Comparison of ENCODE assay signal across 15 mouse cellular contexts in the genomic region with DNA sequence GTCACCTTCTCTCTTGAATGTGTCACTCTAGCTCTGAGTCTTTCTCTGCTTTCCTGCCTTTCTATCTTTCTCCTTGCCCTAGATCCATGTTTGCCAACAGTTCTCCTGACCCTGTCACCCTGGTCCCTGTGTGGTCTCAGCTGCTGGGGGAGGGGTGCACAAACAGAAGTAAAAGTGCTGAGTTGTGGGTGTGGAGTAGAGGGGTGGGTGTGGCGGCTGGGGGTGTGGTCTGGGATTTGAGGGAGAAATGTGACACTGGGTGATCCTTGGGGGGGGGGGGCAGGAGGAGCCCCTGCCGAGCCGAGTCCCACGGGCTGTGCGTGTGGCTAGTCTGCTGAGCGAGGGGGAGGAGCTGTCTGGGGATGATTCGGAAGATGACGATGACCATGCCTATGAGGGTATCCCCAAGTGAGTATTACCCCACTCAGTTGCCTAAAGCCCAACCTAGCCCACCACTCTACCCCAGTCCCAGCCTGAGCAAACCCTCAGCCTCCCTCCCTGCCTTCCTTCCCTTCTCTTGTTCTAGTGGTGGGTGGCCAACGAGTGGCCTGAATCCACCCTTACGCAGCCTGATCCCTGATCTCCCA. TPM values are rescaled to one million over a fixed set of nuclear protein-coding genes. Genes with fewer than 3 reads are reported as not detected.
A peak's percentile ranks its signal among the peaks of the same experiment; 100 is the strongest.
DNase-seq lines count a peak whose midpoint lies in the region; ATAC-seq lines count a peak whose summit lies in the region.
"Had no signal": no experiment of that assay in that cellular context is flagged by ENCODE, and none has a peak within 500 bp of the region (broad histone marks: within the 10 kb centered on the region; RNA-seq: fewer than 3 reads in every experiment).

No protein-coding gene starts in this region.

- no peak overlapping the region for H3K27ac ChIP-seq in hindbrain, embryonic 11.5 days (ENCODE audit: low read depth, low read length)
- H3K27ac ChIP-seq in hindbrain, embryonic 16.5 days (ENCODE audit: low read depth, low read length): no peak overlapping the region
- no peak overlapping the region for H3K27ac ChIP-seq in embryonic facial prominence, embryonic 14.5 days (replicated peaks; ENCODE audit: low read depth, low read length)
- no peak overlapping the region; the same call in 1 of the 2 replicates for H3K27ac ChIP-seq in liver, embryonic 15.5 days (replicated peaks)
- H3K27ac ChIP-seq: hindbrain, embryonic 15.5 days; left cerebral cortex, adult 2 months; midbrain, embryonic 12.5 days; neural tube, embryonic 13.5 days had no signal

- WGBS in hindbrain, embryonic 11.5 days: 57% methylated on average over 10 of the region's 10 CpGs
- 70% methylated on average over 10 of the region's 10 CpGs for WGBS in hindbrain, embryonic 16.5 days
- WGBS in embryonic facial prominence, embryonic 14.5 days: 67% methylated on average over 3 of the region's 10 CpGs
- 67% methylated on average over 10 of the region's 10 CpGs for WGBS in liver, embryonic 15.5 days (ENCODE audit: insufficient replicate concordance)

- H3K27me3 ChIP-seq in hindbrain, embryonic 11.5 days (ENCODE audit: control insufficient read depth, insufficient read depth, low read length): no peaks in the 10 kb centered on the region
- H3K27me3 ChIP-seq in hindbrain, embryonic 16.5 days (replicated peaks; ENCODE audit: control insufficient read depth, insufficient read depth, low read length): no peaks in the 10 kb centered on the region
- H3K27me3 ChIP-seq in embryonic facial prominence, embryonic 14.5 days (replicated peaks; ENCODE audit: control insufficient read depth, insufficient read depth, low read length): no peaks in the 10 kb centered on the region
- H3K27me3 ChIP-seq in liver, embryonic 15.5 days: no peaks in the 10 kb centered on the region
- H3K27me3 ChIP-seq: hindbrain, embryonic 15.5 days; midbrain, embryonic 12.5 days; neural tube, embryonic 13.5 days had no signal

- H3K9me3 ChIP-seq in hindbrain, embryonic 11.5 days (ENCODE audit: control insufficient read depth, low read length): no peaks in the 10 kb centered on the region
- H3K9me3 ChIP-seq in hindbrain, embryonic 16.5 days (ENCODE audit: control insufficient read depth, low read length): no peaks in the 10 kb centered on the region
- H3K9me3 ChIP-seq in embryonic facial prominence, embryonic 14.5 days (ENCODE audit: control insufficient read depth, low read length): no peaks in the 10 kb centered on the region
- no peaks in the 10 kb centered on the region for H3K9me3 ChIP-seq in liver, embryonic 15.5 days (replicated peaks)
- H3K9me3 ChIP-seq: hindbrain, embryonic 15.5 days; midbrain, embryonic 12.5 days; neural tube, embryonic 13.5 days had no signal

- no peak overlapping the region for H3K4me3 ChIP-seq in hindbrain, embryonic 11.5 days (ENCODE audit: low read depth, low read length)
- no peak overlapping the region for H3K4me3 ChIP-seq in hindbrain, embryonic 16.5 days (ENCODE audit: low read length)
- H3K4me3 ChIP-seq in embryonic facial prominence, embryonic 14.5 days (ENCODE audit: low read depth, low read length): no peak overlapping the region
- no peak overlapping the region for H3K4me3 ChIP-seq in liver, embryonic 15.5 days (replicated peaks)
- H3K4me3 ChIP-seq: hindbrain, embryonic 15.5 days; left cerebral cortex, adult 2 months; midbrain, embryonic 12.5 days; neural tube, embryonic 13.5 days had no signal

- no peaks in the 10 kb centered on the region for H3K4me1 ChIP-seq in hindbrain, embryonic 11.5 days (replicated peaks; ENCODE audit: control insufficient read depth, insufficient read depth, low read length)
- no peaks in the 10 kb centered on the region for H3K4me1 ChIP-seq in hindbrain, embryonic 16.5 days (ENCODE audit: control insufficient read depth, insufficient read depth, low read depth, low read length)
- H3K4me1 ChIP-seq in embryonic facial prominence, embryonic 14.5 days (ENCODE audit: control insufficient read depth, insufficient read depth, low read length): peaks cover 12% of the 10 kb centered on the region
- peaks cover 38% of the 10 kb centered on the region for H3K4me1 ChIP-seq in liver, embryonic 15.5 days (replicated peaks)
- H3K4me1 ChIP-seq: hindbrain, embryonic 15.5 days had no signal

- H3K9ac ChIP-seq in hindbrain, embryonic 11.5 days (ENCODE audit: low read depth, low read length): no peak overlapping the region
- no peak overlapping the region for H3K9ac ChIP-seq in hindbrain, embryonic 16.5 days (ENCODE audit: low read depth, low read length)
- H3K9ac ChIP-seq in embryonic facial prominence, embryonic 14.5 days (ENCODE audit: low read depth, low read length): 0 out of 2 replicates have a peak overlapping the region, but pooled peaks have one; percentile 8
- no peak overlapping the region for H3K9ac ChIP-seq in liver, embryonic 15.5 days
- H3K9ac ChIP-seq: hindbrain, embryonic 15.5 days; midbrain, embryonic 12.5 days; neural tube, embryonic 13.5 days had no signal

- no peak for DNase-seq in hindbrain, embryonic 11.5 days (ENCODE audit: low spot score)
- peak; percentile 20 for DNase-seq in R1 (ENCODE audit: low read depth, low spot score)
- no peak for DNase-seq in embryonic facial prominence, embryonic 14.5 days (ENCODE audit: low spot score)
- DNase-seq in left cerebral cortex, postnatal 36 days (ENCODE audit: low spot score in 2 of 2): no peak
- DNase-seq in thymus, adult 18-20 months: no peak
- no peak for DNase-seq in spleen, adult 12 weeks (ENCODE audit: low spot score)
- DNase-seq: adrenal gland, adult 2 months; right cerebral cortex, postnatal 25 days; thymus, postnatal 14 days had no signal

- no peaks in the 10 kb centered on the region for H3K36me3 ChIP-seq in hindbrain, embryonic 11.5 days (ENCODE audit: control insufficient read depth, insufficient read depth, low read length)
- no peaks in the 10 kb centered on the region for H3K36me3 ChIP-seq in hindbrain, embryonic 16.5 days (ENCODE audit: control insufficient read depth, insufficient read depth, low read length)
- peaks cover 4% of the 10 kb centered on the region; the same call in 1 of the 2 replicates for H3K36me3 ChIP-seq in embryonic facial prominence, embryonic 14.5 days (ENCODE audit: control insufficient read depth, insufficient read depth, low read length)
- H3K36me3 ChIP-seq in liver, embryonic 15.5 days (replicated peaks): peaks cover 36% of the 10 kb centered on the region; the same call in 1 of the 2 replicates
- H3K36me3 ChIP-seq: hindbrain, embryonic 15.5 days; midbrain, embryonic 12.5 days; neural tube, embryonic 13.5 days had no signal

- no peak overlapping the region for H3K4me2 ChIP-seq in hindbrain, embryonic 11.5 days (replicated peaks; ENCODE audit: low read depth, low read length)
- no peak overlapping the region for H3K4me2 ChIP-seq in hindbrain, embryonic 16.5 days (ENCODE audit: low read length)
- H3K4me2 ChIP-seq in embryonic facial prominence, embryonic 14.5 days (ENCODE audit: low read depth, low read length): no peak overlapping the region
- H3K4me2 ChIP-seq in liver, embryonic 15.5 days: peak overlapping the region; percentile 1; the same call in 1 of the 2 replicates
- H3K4me2 ChIP-seq: hindbrain, embryonic 15.5 days; midbrain, embryonic 12.5 days; neural tube, embryonic 13.5 days had no signal

- 0 out of 2 replicates have a peak, but pooled peaks have one; percentile 22 for ATAC-seq in hindbrain, embryonic 11.5 days (ENCODE audit: low FRiP score)
- no peak for ATAC-seq in hindbrain, embryonic 16.5 days
- ATAC-seq in embryonic facial prominence, embryonic 14.5 days (ENCODE audit: low read depth): peak; percentile 15; the same call in 1 of the 2 replicates
- ATAC-seq in liver, embryonic 15.5 days (ENCODE audit: insufficient read depth): peak; percentile 19; the same call in 1 of the 2 replicates

- intact Hi-C loops in left cerebral cortex, postnatal 36 days (cut with DNase I): no loop called here

RNA-seq across cellular contexts. Expression of a gene that starts 24.7 kb away (rescaled TPM):
- polyA plus RNA-seq in hindbrain, embryonic 11.5 days (2014; fragmentation: Nextera tagmentation; extraction: Ambion mirVana): 0.99 TPM in 1 of 2 replicates, not detected in the other
- 0.61 TPM in 1 of 2 replicates, not detected in the other for polyA plus RNA-seq in hindbrain, embryonic 16.5 days (2015; fragmentation: Nextera tagmentation; extraction: Ambion mirVana)
- polyA plus RNA-seq in embryonic facial prominence, embryonic 14.5 days (2014; fragmentation: Nextera tagmentation; extraction: Ambion mirVana): not detected in 2 replicates
- 0.16 TPM in 1 of 2 replicates, not detected in the other for polyA plus RNA-seq in liver, embryonic 15.5 days (2015; fragmentation: Nextera tagmentation; extraction: Ambion mirVana)
- 1 to 10 TPM in 1 of 2 experiments, not detected in 1; 1.7 TPM for total RNA-seq in left cerebral cortex, postnatal 36 days (2021)
- total RNA-seq: adrenal gland, adult 2 months had no signal
- polyA plus RNA-seq: hindbrain, embryonic 15.5 days; midbrain, embryonic 12.5 days; neural tube, embryonic 13.5 days had no signal

RNA-seq across cellular contexts. Expression of a gene that starts 35.5 kb away (rescaled TPM):
- 14.4 and 17.8 TPM in 2 replicates for polyA plus RNA-seq in hindbrain, embryonic 11.5 days (2014; fragmentation: Nextera tagmentation; extraction: Ambion mirVana)
- polyA plus RNA-seq in hindbrain, embryonic 16.5 days (2015; fragmentation: Nextera tagmentation; extraction: Ambion mirVana): 33.5 and 41.6 TPM in 2 replicates
- polyA plus RNA-seq in embryonic facial prominence, embryonic 14.5 days (2014; fragmentation: Nextera tagmentation; extraction: Ambion mirVana): 32.1 and 33.0 TPM in 2 replicates
- 12.0 and 13.9 TPM in 2 replicates for polyA plus RNA-seq in liver, embryonic 15.5 days (2015; fragmentation: Nextera tagmentation; extraction: Ambion mirVana)
- total RNA-seq in left cerebral cortex, postnatal 36 days (2021): 100 to 1,000 TPM; 349 to 377 TPM

RNA-seq across cellular contexts. Expression of a gene that starts 38.1 kb away (rescaled TPM):
- 13.9 and 14.2 TPM in 2 replicates for polyA plus RNA-seq in hindbrain, embryonic 11.5 days (2014; fragmentation: Nextera tagmentation; extraction: Ambion mirVana)
- 12.8 and 13.8 TPM in 2 replicates for polyA plus RNA-seq in hindbrain, embryonic 16.5 days (2015; fragmentation: Nextera tagmentation; extraction: Ambion mirVana)
- polyA plus RNA-seq in embryonic facial prominence, embryonic 14.5 days (2014; fragmentation: Nextera tagmentation; extraction: Ambion mirVana): 75.5 and 82.3 TPM in 2 replicates
- polyA plus RNA-seq in liver, embryonic 15.5 days (2015; fragmentation: Nextera tagmentation; extraction: Ambion mirVana): 14.5 and 19.8 TPM in 2 replicates
- total RNA-seq in left cerebral cortex, postnatal 36 days (2021): 10 to 100 TPM; 16.5 to 17.6 TPM
